Mouse (Mus musculus) Muller cell, postnatal 12 days (primary cell): ENCODE measurements around the gene C1rb.
"Not testable (repeated sequence)": the region's sequence is repeated elsewhere in the genome, so short reads cannot be mapped to it uniquely, and the experiment has no call there.

Experiments used
- DNase-seq: peaks from one replicate; pipeline ENCODE4 v3.0.0-alpha.2; 2015; ENCODE audit errors: inconsistent ontology term

C1rb gene

DNA sequence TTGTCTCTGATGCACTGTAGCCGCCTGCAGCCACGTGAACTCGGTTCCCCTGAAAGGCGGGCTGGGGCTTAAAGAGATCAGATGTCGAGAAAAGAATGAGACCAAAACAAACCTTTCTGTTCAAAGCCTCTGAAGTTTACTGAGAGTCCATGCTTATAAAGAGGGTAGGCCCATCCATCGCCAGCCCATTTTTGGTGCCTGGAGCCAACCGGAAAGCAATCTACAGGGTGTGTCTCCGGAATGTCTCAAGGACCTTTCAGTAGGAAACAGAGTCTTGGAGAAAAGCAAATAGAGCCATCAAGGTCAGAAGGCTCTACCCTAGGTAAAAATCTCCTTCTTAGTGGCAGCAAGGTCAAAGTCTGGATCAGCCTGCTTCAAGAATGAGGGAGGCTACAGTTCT, 23.0 kb downstream of the C1rb start:
- DNase-seq, result no peak

DNA sequence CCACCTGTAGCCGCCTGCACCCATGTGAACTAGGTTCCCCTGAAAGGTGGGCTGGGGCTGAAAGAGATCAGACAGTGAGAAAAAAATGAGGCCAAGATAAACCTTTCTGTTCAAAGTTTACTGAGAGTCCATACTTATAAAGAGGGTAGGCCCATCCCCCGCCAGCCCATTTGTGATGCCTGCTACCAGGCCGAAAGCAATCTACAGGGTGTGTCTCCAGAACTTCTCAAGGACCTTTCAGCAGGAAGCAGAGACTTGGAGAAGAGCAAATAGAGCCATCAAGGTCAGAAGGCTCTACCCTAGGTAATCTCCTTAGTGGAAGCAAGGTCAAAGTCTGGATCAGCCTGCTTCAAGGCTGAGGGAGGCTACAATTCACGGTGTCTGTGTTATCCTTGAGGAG, 31.9 kb downstream of the C1rb start:
- no peak for DNase-seq

- no peak for DNase-seq
Observed at GRCm38 (mm10) chr6:124625612-124626011, 55.5 kb downstream of the C1rb start.

GRCm38 (mm10) chr6:124626184-124626583, 56.1 kb downstream of the C1rb start:
- DNase-seq, result not testable (repeated sequence)

- peak; percentile 76 for DNase-seq
Observed at GRCm38 (mm10) chr6:124630763-124631162, 60.7 kb downstream of the C1rb start.
